Mouse (Mus musculus) midbrain, embryonic 13.5 days (tissue): Measurements from ENCODE around the gene Fam3b. TPM values are rescaled to one million over a fixed set of nuclear protein-coding genes. Genes with fewer than 3 reads are reported as not detected.

Experiments
- ATAC-seq: fragments of 200-750 bp; cut with Nextera tagmentation; 2 replicates; pipeline ENCODE4 v1.8.0; 2017; ENCODE audit warnings: mild to moderate bottlenecking, moderate TSS enrichment, moderate library complexity
- H3K27ac ChIP-seq: fragments of 300-500 bp; sonication (generic); 2 replicates; pipeline ENCODE4 v1.5.1; 2015; ENCODE audit warnings: inconsistent platforms, mild to moderate bottlenecking, moderate library complexity
- H3K27me3 ChIP-seq: fragments of 300-500 bp; sonication (generic); 2 replicates; pipeline ENCODE4 v1.6.1; 2015; ENCODE audit warnings: mild to moderate bottlenecking, inconsistent platforms
- H3K36me3 ChIP-seq: fragments of 300-500 bp; sonication (generic); 2 replicates; pipeline ENCODE4 v1.6.1; 2015; ENCODE audit warnings: mild to moderate bottlenecking, inconsistent platforms
- H3K4me1 ChIP-seq: fragments of 300-500 bp; sonication (generic); replicated peaks from 2 replicates; pipeline ENCODE4 v1.6.1; 2015; ENCODE audit warnings: inconsistent platforms
- H3K4me2 ChIP-seq: fragments of 300-500 bp; sonication (generic); replicated peaks from 2 replicates; pipeline ENCODE4 v1.6.1; 2015; ENCODE audit warnings: moderate library complexity, mild to moderate bottlenecking, inconsistent platforms
- H3K4me3 ChIP-seq: fragments of 300-500 bp; sonication (generic); replicated peaks from 2 replicates; pipeline ENCODE4 v1.5.1; 2015; ENCODE audit warnings: mild to moderate bottlenecking, inconsistent platforms
- H3K9ac ChIP-seq: fragments of 300-500 bp; sonication (generic); replicated peaks from 2 replicates; pipeline ENCODE4 v1.6.1; 2015; ENCODE audit warnings: mild to moderate bottlenecking, inconsistent platforms
- H3K9me3 ChIP-seq: fragments of 300-500 bp; sonication (generic); 2 replicates; pipeline ENCODE4 v1.6.1; 2016; ENCODE audit warnings: mild to moderate bottlenecking, inconsistent platforms
- WGBS: fragments of 180-500 bp; shearing (Covaris S2); methylation state at CpG from one replicate; pipeline ENCODE4 v1.1.7; 2015; 5-methylcytosine and 5-hydroxymethylcytosine counted together
- polyA plus RNA-seq: library from polyadenylated mRNA; unstranded; fragments of >200 nt; fragmentation: Nextera tagmentation; extraction: Ambion mirVana; gene quantifications from 2 replicates; pipeline ENCODE4 v1.2.1, GENCODE M21; 2015

Gene Fam3b
- polyA plus RNA-seq, 1 experiment from 2014 or later = not detected

GRCm38 (mm10) chr16:97438191-97438590 lies 76.4 kb downstream of the Fam3b start:
- Histone ChIP-seq H3K4me2 (no peak overlapping the region), H3K27ac (no peak overlapping the region), H3K9ac (no peak overlapping the region), H3K9me3 (no peaks in the 10 kb centered on the region), H3K4me1 (no peaks in the 10 kb centered on the region), H3K36me3 (no peaks in the 10 kb centered on the region), H3K4me3 (no peak overlapping the region), H3K27me3 (no peaks in the 10 kb centered on the region)
- WGBS = 75% methylated on average over 3 of the region's 3 CpGs
- no peak for ATAC-seq

GRCm38 (mm10) chr16:97437448-97438056 lies 77.1 kb downstream of the Fam3b start:
- H3K4me3 ChIP-seq = no peak overlapping the region
- no peak overlapping the region for H3K4me2 ChIP-seq
- ATAC-seq = no peak
- H3K27me3 ChIP-seq = no peaks in the 10 kb centered on the region
- WGBS = 58% methylated on average over 1 of the region's 1 CpGs
- no peak overlapping the region for H3K9ac ChIP-seq
- H3K9me3 ChIP-seq = no peaks in the 10 kb centered on the region
- H3K27ac ChIP-seq = no peak overlapping the region
- no peaks in the 10 kb centered on the region for H3K4me1 ChIP-seq
- H3K36me3 ChIP-seq = no peaks in the 10 kb centered on the region

- no peak overlapping the region for H3K9ac ChIP-seq
- H3K9me3 ChIP-seq = no peaks in the 10 kb centered on the region
- H3K4me2 ChIP-seq = no peak overlapping the region
- no peak overlapping the region for H3K27ac ChIP-seq
- no peak overlapping the region for H3K4me3 ChIP-seq
- no peaks in the 10 kb centered on the region for H3K36me3 ChIP-seq
- no peaks in the 10 kb centered on the region for H3K27me3 ChIP-seq
- no peaks in the 10 kb centered on the region for H3K4me1 ChIP-seq
- 81% methylated on average over 2 of the region's 2 CpGs for WGBS
- ATAC-seq = no peak
Measured at GRCm38 (mm10) chr16:97434206-97434605, 80.4 kb downstream of the Fam3b start.

GRCm38 (mm10) chr16:97431328-97431727 lies 83.3 kb downstream of the Fam3b start:
- Histone ChIP-seq H3K27ac (no peak overlapping the region), H3K27me3 (no peaks in the 10 kb centered on the region), H3K4me1 (no peaks in the 10 kb centered on the region), H3K9ac (no peak overlapping the region), H3K9me3 (no peaks in the 10 kb centered on the region), H3K4me2 (no peak overlapping the region), H3K4me3 (no peak overlapping the region), H3K36me3 (no peaks in the 10 kb centered on the region)
- ATAC-seq = no peak
- WGBS = 86% methylated on average over 4 of the region's 4 CpGs

GRCm38 (mm10) chr16:97430091-97430490 lies 84.5 kb downstream of the Fam3b start:
- Histone ChIP-seq H3K4me2 (no peak overlapping the region), H3K9ac (no peak overlapping the region), H3K36me3 (no peaks in the 10 kb centered on the region), H3K4me1 (no peaks in the 10 kb centered on the region), H3K27me3 (no peaks in the 10 kb centered on the region), H3K4me3 (no peak overlapping the region), H3K9me3 (no peaks in the 10 kb centered on the region), H3K27ac (no peak overlapping the region)
- no peak for ATAC-seq
- 97% methylated on average over 4 of the region's 4 CpGs for WGBS

GRCm38 (mm10) chr16:97428026-97428425 lies 86.6 kb downstream of the Fam3b start:
- Histone ChIP-seq H3K27me3 (no peaks in the 10 kb centered on the region), H3K27ac (no peak overlapping the region), H3K9ac (no peak overlapping the region), H3K4me2 (no peak overlapping the region), H3K36me3 (no peaks in the 10 kb centered on the region), H3K9me3 (no peaks in the 10 kb centered on the region), H3K4me1 (no peaks in the 10 kb centered on the region), H3K4me3 (no peak overlapping the region)
- 82% methylated on average over 3 of the region's 3 CpGs for WGBS
- ATAC-seq = no peak

- no peak overlapping the region for H3K4me2 ChIP-seq
- H3K27ac ChIP-seq = no peak overlapping the region
- no peaks in the 10 kb centered on the region for H3K4me1 ChIP-seq
- WGBS = 65% methylated on average over 1 of the region's 1 CpGs
- H3K27me3 ChIP-seq = no peaks in the 10 kb centered on the region
- H3K36me3 ChIP-seq = no peaks in the 10 kb centered on the region
- ATAC-seq = no peak
- no peak overlapping the region for H3K9ac ChIP-seq
- no peak overlapping the region for H3K4me3 ChIP-seq
- no peaks in the 10 kb centered on the region for H3K9me3 ChIP-seq
Measured at GRCm38 (mm10) chr16:97423627-97424026, 91.0 kb downstream of the Fam3b start.

GRCm38 (mm10) chr16:97421671-97422070 lies 92.9 kb downstream of the Fam3b start:
- Histone ChIP-seq H3K4me1 (no peaks in the 10 kb centered on the region; the same call in 1 of the 2 replicates), H3K4me2 (no peak overlapping the region), H3K27me3 (no peaks in the 10 kb centered on the region), H3K36me3 (no peaks in the 10 kb centered on the region), H3K9ac (no peak overlapping the region), H3K4me3 (no peak overlapping the region), H3K27ac (no peak overlapping the region), H3K9me3 (no peaks in the 10 kb centered on the region)
- 89% methylated on average over 6 of the region's 6 CpGs for WGBS
- ATAC-seq = no peak

Other genes starting within 250 kb of the Fam3b start
- 2.1 and 2.3 TPM in 2 replicates for gene Bace2, start 158.1 kb downstream of the Fam3b start, polyA plus RNA-seq
- gene Mx1, start 51.9 kb downstream of the Fam3b start, polyA plus RNA-seq = 0.15 TPM in 1 of 2 replicates, not detected in the other
- 0.05 TPM in 1 of 2 replicates, not detected in the other for gene Tmprss2, start 96.4 kb upstream of the Fam3b start, polyA plus RNA-seq
- gene Ripk4, start 249.0 kb upstream of the Fam3b start, polyA plus RNA-seq = 0.12 and 0.32 TPM in 2 replicates